Mouse (Mus musculus): ENCODE measurements at regions not wholly inside any gene's neighbourhood (a gene's known extent, or its start where the extent isn't known, plus 50 kb on each side); places are given as distances from the start of the nearest gene placed in this dataset.

GRCm38 (mm10) chr5:26206766-26207122, 50.7 kb upstream of the Gm7361 start:
- DNase-seq: no peak

- no peak for DNase-seq
Measured at GRCm38 (mm10) chr5:26206066-26206765, 51.3 kb upstream of the Gm7361 start.

GRCm38 (mm10) chr5:26202471-26202870, 55.0 kb upstream of the Gm7361 start:
- DNase-seq: no peak

GRCm38 (mm10) chr5:26189377-26189776, 68.1 kb upstream of the Gm7361 start:
- DNase-seq: peak in 1 of 2 experiments; percentile 1

GRCm38 (mm10) chr5:26187212-26187611, 66.0 kb upstream of the Gm10220 start:
- DNase-seq: no peak

- DNase-seq: no peak
Measured at GRCm38 (mm10) chr5:26185417-26185816, 64.2 kb upstream of the Gm10220 start.

GRCm38 (mm10) chr5:26176064-26176463, 54.8 kb upstream of the Gm10220 start:
- no peak for DNase-seq

- DNase-seq: no peak
Measured at GRCm38 (mm10) chr5:26171662-26172384, 50.6 kb upstream of the Gm10220 start.

- DNase-seq: no peak
Measured at GRCm38 (mm10) chr5:26170717-26171500, 49.7 kb upstream of the Gm10220 start.

All from kidney, postnatal 25 days (tissue).